Mouse (Mus musculus): ENCODE measurements at regions not wholly inside any gene's neighbourhood (a gene's known extent, or its start where the extent isn't known, plus 50 kb on each side); places are given as distances from the start of the nearest gene placed in this dataset.

GRCm38 (mm10) chr8:44512876-44513275 is 422.4 kb upstream of the Fat1 start:
- DNase-seq = no peak

- DNase-seq = no peak
Measured at GRCm38 (mm10) chr8:44525915-44526314, 409.3 kb upstream of the Fat1 start.

- DNase-seq = no peak
Measured at GRCm38 (mm10) chr8:44529696-44530095, 405.6 kb upstream of the Fat1 start.

- no peak for DNase-seq
Measured at GRCm38 (mm10) chr8:44548885-44549284, 386.4 kb upstream of the Fat1 start.

- DNase-seq = no peak
Measured at GRCm38 (mm10) chr8:44559161-44559560, 376.1 kb upstream of the Fat1 start.

- DNase-seq = no peak
Measured at GRCm38 (mm10) chr8:44576314-44576858, 358.9 kb upstream of the Fat1 start.

- DNase-seq = no peak
Measured at GRCm38 (mm10) chr8:44576993-44577392, 358.3 kb upstream of the Fat1 start.

Small RNAs in the stretch of these regions (microRNA-seq; reads per million reads assigned to microRNA genes)
- gene Gm26241 (ENCODE audit: borderline replicate concordance in 2 of 2) = 0 reads per million in 2 experiments
